24 mouse cellular contexts compared by ENCODE assay signal in the genomic region with DNA sequence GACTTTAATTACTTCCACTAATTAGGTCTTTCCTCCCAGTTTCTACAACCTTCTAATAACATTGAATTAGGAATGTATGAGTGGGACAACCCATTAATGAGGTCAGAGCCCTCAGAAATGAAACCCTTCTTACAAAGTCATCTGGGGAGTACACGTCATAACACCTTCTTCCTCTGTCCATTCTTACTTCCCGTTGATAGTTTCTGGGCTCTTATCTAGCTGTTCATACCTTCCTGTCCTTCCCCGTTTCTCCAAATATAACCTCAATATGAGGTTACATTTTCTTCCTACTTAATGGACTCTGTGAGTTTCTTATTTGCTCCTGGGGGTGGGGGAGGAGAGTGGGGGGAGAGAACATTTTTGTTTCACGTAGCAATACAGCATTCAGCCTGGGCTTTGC.
A peak's percentile ranks its signal among the peaks of the same experiment; 100 is the strongest.
DNase-seq lines count a peak whose midpoint lies in the region; ATAC-seq and TF ChIP-seq lines count a peak whose summit lies in the region.
"Had no signal": no experiment of that assay in that cellular context is flagged by ENCODE, and none has a peak within 500 bp of the region (broad histone marks: within the 10 kb centered on the region; RNA-seq: fewer than 3 reads in every experiment).

No protein-coding gene starts in this region.

- H3K36me3 ChIP-seq in thymus, adult 2 months (ENCODE audit: control insufficient read depth, insufficient read depth, low read length): no peaks in the 10 kb centered on the region
- H3K36me3 ChIP-seq: embryonic facial prominence, embryonic 12.5 days; forebrain, embryonic 12.5 days; heart, embryonic 10.5 days; hindbrain, embryonic 13.5 days had no signal

- TF ChIP-seq CTCF in thymus, adult 2 months (IDR thresholded peaks at IDR 0.05; ENCODE audit: borderline replicate concordance, control insufficient read depth, extremely low read depth, insufficient read depth, low read length, poor library complexity): no peak

- peak; percentile 98 to 99 for ATAC-seq in hematopoietic stem cell, adult 5-6 weeks (replicated peaks in 1 of 2; ENCODE audit: insufficient read depth in 1 of 2, low FRiP score in 2 of 2, low TSS enrichment in 1 of 2, low read depth in 1 of 2, poor library complexity in 2 of 2, severe bottlenecking in 2 of 2)
- peak; percentile 44; the same call in 1 of the 2 replicates for ATAC-seq in megakaryocyte-erythroid progenitor cell, adult 5-6 weeks (replicated peaks; ENCODE audit: low FRiP score, low TSS enrichment, poor library complexity, severe bottlenecking)
- ATAC-seq: CD4-positive, CD25-positive, alpha-beta regulatory T cell, adult 4 months; forebrain, postnatal 0 days; hindbrain, postnatal 0 days had no signal

- no peaks in the 10 kb centered on the region for H3K4me1 ChIP-seq in thymus, adult 2 months (replicated peaks; ENCODE audit: control insufficient read depth, insufficient read depth, low read length)
- H3K4me1 ChIP-seq: embryonic facial prominence, embryonic 12.5 days; forebrain, embryonic 12.5 days; heart, embryonic 10.5 days; hindbrain, embryonic 13.5 days had no signal

- no peaks in the 10 kb centered on the region for H3K27me3 ChIP-seq in thymus, adult 2 months (ENCODE audit: control insufficient read depth, insufficient read depth, low read length)
- H3K27me3 ChIP-seq: embryonic facial prominence, embryonic 12.5 days; forebrain, embryonic 12.5 days; hindbrain, embryonic 13.5 days had no signal

- WGBS in thymus, adult 2 months: 18% methylated on average over 4 of the region's 4 CpGs

- no peak for TF ChIP-seq POLR2A in thymus, adult 2 months (IDR thresholded peaks at IDR 0.05; ENCODE audit: control insufficient read depth, extremely low read depth, insufficient read depth, low read length, poor library complexity)

- DNase-seq in A20 (ENCODE audit: low read depth, low spot score) (peak; percentile 22), MEL-GATA-1-ER (ENCODE audit: extremely low read depth, low read depth) (peak; percentile 80)
- DNase-seq in frontal cortex, postnatal 10 days (ENCODE audit: low spot score in 2 of 2): no peak
- no peak for DNase-seq in thymus, adult 2 months
- DNase-seq in gastrocnemius, postnatal 25 days: no peak
- DNase-seq: adrenal gland, adult 2 months; adrenal gland, postnatal 25 days; B cell, adult 2 months; cerebellum, adult 2 months; cerebellum, postnatal 14 days; gastrocnemius, adult 2 months; gastrocnemius, postnatal 36 days; heart, adult 18-20 months; heart, postnatal 10 days; heart, postnatal 4 days had no signal

- no peak overlapping the region for H3K27ac ChIP-seq in thymus, adult 2 months (ENCODE audit: control insufficient read depth, insufficient read depth, low read length)
- H3K27ac ChIP-seq: embryonic facial prominence, embryonic 12.5 days; forebrain, embryonic 12.5 days; gastrocnemius, adult 2 months; heart, embryonic 10.5 days; hindbrain, embryonic 13.5 days; hindbrain, postnatal 0 days had no signal

- no peak overlapping the region for H3K4me3 ChIP-seq in thymus, adult 2 months (ENCODE audit: control insufficient read depth, insufficient read depth, low read length)
- H3K4me3 ChIP-seq: embryonic facial prominence, embryonic 12.5 days; forebrain, embryonic 12.5 days; gastrocnemius, adult 2 months; heart, embryonic 10.5 days; hindbrain, embryonic 13.5 days had no signal

Comparison
In these comparisons a context has a peak if more than half of its experiments do, and no peak if none do; other contexts are left out.
1. DNase-seq: peak in A20 (single experiment) and MEL-GATA-1-ER (single experiment); none in frontal cortex, postnatal 10 days (0 of 2), thymus, adult 2 months (single experiment) and gastrocnemius, postnatal 25 days (single experiment).